Mouse (Mus musculus): Measurements from ENCODE around the gene Akr1b10.

GRCm38 (mm10) chr6:34419071-34419470 is 35.1 kb downstream of the Akr1b10 start:
- TF ChIP-seq CTCF (IDR thresholded peaks at IDR 0.05; ENCODE audit: insufficient read depth, low read depth, low read length) (no peak), POLR2A (IDR thresholded peaks at IDR 0.05; ENCODE audit: insufficient read depth, low read depth, low read length) (no peak)
